Comparison of ENCODE assay signal across 8 mouse cellular contexts in the genomic region with DNA sequence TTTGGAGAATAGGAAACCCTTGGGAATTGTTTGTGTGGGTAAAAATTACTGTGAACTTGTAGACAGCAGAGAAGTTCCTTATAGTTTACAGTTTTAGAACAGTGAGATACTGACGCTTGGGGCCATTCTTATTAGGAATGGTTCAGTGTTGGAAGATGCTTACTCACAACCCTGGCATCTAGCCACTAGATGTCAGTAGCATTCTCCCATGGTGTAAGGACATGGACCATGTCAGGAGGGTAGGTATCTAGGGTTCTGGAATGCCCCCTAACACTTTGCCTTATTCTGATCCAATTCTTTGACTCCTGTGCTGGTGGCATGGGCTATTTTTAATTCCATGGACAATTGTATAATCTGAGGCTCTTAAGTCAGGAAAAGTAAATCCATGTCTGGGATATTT.
DNase-seq lines count a peak whose midpoint lies in the region; ATAC-seq and TF ChIP-seq lines count a peak whose summit lies in the region.

No protein-coding gene starts in this region.

- intact Hi-C loops in gastrocnemius, postnatal 36 days (cut with DNase I), result no loop called here

- no peaks in the 10 kb centered on the region for H3K4me1 ChIP-seq in liver, postnatal 0 days (ENCODE audit: insufficient read depth)
- 0 out of 2 replicates have a peak, but pooled peaks cover 3% of the 10 kb centered on the region for H3K4me1 ChIP-seq in heart, embryonic 15.5 days (replicated peaks)
- no peaks in the 10 kb centered on the region for H3K4me1 ChIP-seq in stomach, embryonic 16.5 days (ENCODE audit: control insufficient read depth, insufficient read depth, low read length)

- no peak overlapping the region for H3K4me2 ChIP-seq in liver, postnatal 0 days (ENCODE audit: low read depth, low read length)
- no peak overlapping the region for H3K4me2 ChIP-seq in heart, embryonic 15.5 days
- no peak overlapping the region for H3K4me2 ChIP-seq in stomach, embryonic 16.5 days (ENCODE audit: low read depth, low read length)

- no peaks in the 10 kb centered on the region for H3K27me3 ChIP-seq in liver, postnatal 0 days (ENCODE audit: insufficient read depth, low read length)
- 0 out of 2 replicates have a peak, but pooled peaks cover 3% of the 10 kb centered on the region for H3K27me3 ChIP-seq in heart, embryonic 15.5 days
- no peaks in the 10 kb centered on the region for H3K27me3 ChIP-seq in stomach, embryonic 16.5 days (ENCODE audit: control insufficient read depth, insufficient read depth, low read length)

- no peak for ATAC-seq in liver, postnatal 0 days
- ATAC-seq in heart, embryonic 15.5 days (replicated peaks; ENCODE audit: insufficient number of reproducible peaks, insufficient read depth, low FRiP score, low read depth), result peak; percentile 70; the same call in 1 of the 2 replicates
- 0 out of 2 replicates have a peak, but pooled peaks have one; percentile 47 for ATAC-seq in stomach, embryonic 16.5 days (ENCODE audit: insufficient read depth, low FRiP score)

- H3K36me3 ChIP-seq in liver, postnatal 0 days (replicated peaks; ENCODE audit: insufficient read depth, low read length), result no peaks in the 10 kb centered on the region
- H3K36me3 ChIP-seq in heart, embryonic 15.5 days, result no peaks in the 10 kb centered on the region
- H3K36me3 ChIP-seq in stomach, embryonic 16.5 days (ENCODE audit: control insufficient read depth, insufficient read depth, low read length), result no peaks in the 10 kb centered on the region

- peak; percentile 74 for TF ChIP-seq CTCF in liver, postnatal 0 days (IDR thresholded peaks at IDR 0.05; ENCODE audit: low read depth)

- H3K9me3 ChIP-seq in liver, postnatal 0 days (ENCODE audit: low read length), result no peaks in the 10 kb centered on the region
- no peaks in the 10 kb centered on the region for H3K9me3 ChIP-seq in heart, embryonic 15.5 days (replicated peaks)
- H3K9me3 ChIP-seq in stomach, embryonic 16.5 days (replicated peaks; ENCODE audit: control insufficient read depth, low read length), result no peaks in the 10 kb centered on the region

- no peak for TF ChIP-seq EP300 in liver, postnatal 0 days (IDR thresholded peaks at IDR 0.05; ENCODE audit: low read depth)

- H3K4me3 ChIP-seq in liver, postnatal 0 days (ENCODE audit: low read depth, low read length), result no peak overlapping the region
- H3K4me3 ChIP-seq in heart, embryonic 15.5 days, result no peak overlapping the region
- H3K4me3 ChIP-seq in stomach, embryonic 16.5 days (replicated peaks; ENCODE audit: low read length), result no peak overlapping the region

- no peak overlapping the region for H3K9ac ChIP-seq in liver, postnatal 0 days (replicated peaks)
- H3K9ac ChIP-seq in heart, embryonic 15.5 days, result no peak overlapping the region
- no peak overlapping the region for H3K9ac ChIP-seq in stomach, embryonic 16.5 days (ENCODE audit: low read length)

- WGBS in liver, postnatal 0 days (ENCODE audit: insufficient replicate concordance), result 35% methylated on average over 1 of the region's 1 CpGs
- 16% methylated on average over 1 of the region's 1 CpGs for WGBS in heart, embryonic 15.5 days
- WGBS in stomach, embryonic 16.5 days, result 33% methylated on average over 1 of the region's 1 CpGs

- no peak overlapping the region for H3K27ac ChIP-seq in liver, postnatal 0 days (ENCODE audit: low read depth)
- H3K27ac ChIP-seq in heart, embryonic 15.5 days, result no peak overlapping the region
- no peak overlapping the region for H3K27ac ChIP-seq in stomach, embryonic 16.5 days (ENCODE audit: low read length)

- peak; percentile 1 to 3 for DNase-seq in cerebellum, postnatal 14 days
- DNase-seq in cerebellum, adult 11-12 months, result no peak
- DNase-seq in liver, postnatal 0 days, result no peak
- no peak for DNase-seq in liver
- DNase-seq in right cerebral cortex, postnatal 10 days (ENCODE audit: low spot score in 2 of 2), result no peak
- no peak for DNase-seq in gastrocnemius, postnatal 36 days

Comparison
In these comparisons a context has a peak if more than half of its experiments do, and no peak if none do; other contexts are left out.
1. DNase-seq: peak in cerebellum, postnatal 14 days (2 of 2); none in cerebellum, adult 11-12 months (single experiment), liver, postnatal 0 days (single experiment), liver (single experiment), right cerebral cortex, postnatal 10 days (0 of 2) and gastrocnemius, postnatal 36 days (0 of 2).